Mouse (Mus musculus) retina, postnatal 1 day (tissue): ENCODE measurements around the gene Itsn1.

Experiments used
- DNase-seq: peaks from one replicate; pipeline ENCODE4 v3.0.0-alpha.2; 2012

Itsn1 gene

GRCm38 (mm10) chr16:91848906-91849603 lies 120.0 kb downstream of the Itsn1 start:
- no peak for DNase-seq

GRCm38 (mm10) chr16:91850175-91850574 lies 121.1 kb downstream of the Itsn1 start:
- DNase-seq: no peak

- DNase-seq: no peak
These were observed 122.6 kb downstream of the Itsn1 start for GRCm38 (mm10) chr16:91851456-91852231.

GRCm38 (mm10) chr16:91852753-91853152 lies 123.7 kb downstream of the Itsn1 start:
- DNase-seq: no peak

- DNase-seq: no peak
These were observed 124.1 kb downstream of the Itsn1 start for GRCm38 (mm10) chr16:91853223-91853622.

GRCm38 (mm10) chr16:91858695-91859094 lies 129.6 kb downstream of the Itsn1 start:
- DNase-seq: no peak

GRCm38 (mm10) chr16:91859203-91859602 lies 130.1 kb downstream of the Itsn1 start:
- DNase-seq: no peak

GRCm38 (mm10) chr16:91859958-91860357 lies 130.9 kb downstream of the Itsn1 start:
- no peak for DNase-seq

- no peak for DNase-seq
These were observed 131.5 kb downstream of the Itsn1 start for GRCm38 (mm10) chr16:91860471-91861125.

- no peak for DNase-seq
These were observed 132.8 kb downstream of the Itsn1 start for GRCm38 (mm10) chr16:91861784-91862371.

GRCm38 (mm10) chr16:91862836-91863235 lies 133.8 kb downstream of the Itsn1 start:
- no peak for DNase-seq

- DNase-seq: no peak
These were observed 135.7 kb downstream of the Itsn1 start for GRCm38 (mm10) chr16:91864646-91865332.

GRCm38 (mm10) chr16:91865570-91866257 lies 136.6 kb downstream of the Itsn1 start:
- DNase-seq: peak; percentile 32

- DNase-seq: no peak
These were observed 137.2 kb downstream of the Itsn1 start for GRCm38 (mm10) chr16:91866258-91866634.

- no peak for DNase-seq
These were observed 138.6 kb downstream of the Itsn1 start for GRCm38 (mm10) chr16:91867672-91868071.

- DNase-seq: no peak
These were observed 140.1 kb downstream of the Itsn1 start for GRCm38 (mm10) chr16:91868943-91869911.

- DNase-seq: no peak
These were observed 141.1 kb downstream of the Itsn1 start for GRCm38 (mm10) chr16:91870158-91870582.

GRCm38 (mm10) chr16:91871188-91871587 lies 142.1 kb downstream of the Itsn1 start:
- no peak for DNase-seq

- DNase-seq: no peak
These were observed 144.6 kb downstream of the Itsn1 start for GRCm38 (mm10) chr16:91873695-91874094.

- DNase-seq: no peak
These were observed 146.7 kb downstream of the Itsn1 start for GRCm38 (mm10) chr16:91875567-91876344.
